Mouse (Mus musculus) erythroblast, embryonic 14.5 days (primary cell): ENCODE results near the gene H2afz.

Source experiments
- GATA1 ChIP-seq: IDR thresholded peaks from 2 replicates; pipeline ENCODE4 v1.6.1; 2012; ENCODE audit warnings: low read length, inconsistent platforms, mixed read lengths
- TAL1 ChIP-seq: IDR thresholded peaks from 3 replicates; pipeline ENCODE4 v1.6.1; 2012; ENCODE audit warnings: low read length, inconsistent platforms, mixed read lengths

- TF ChIP-seq TAL1 (no peak), GATA1 (no peak)
Observed at GRCm38 (mm10) chr3:137861436-137861835, 2.9 kb upstream of the H2afz start.
